In the genomic region with DNA sequence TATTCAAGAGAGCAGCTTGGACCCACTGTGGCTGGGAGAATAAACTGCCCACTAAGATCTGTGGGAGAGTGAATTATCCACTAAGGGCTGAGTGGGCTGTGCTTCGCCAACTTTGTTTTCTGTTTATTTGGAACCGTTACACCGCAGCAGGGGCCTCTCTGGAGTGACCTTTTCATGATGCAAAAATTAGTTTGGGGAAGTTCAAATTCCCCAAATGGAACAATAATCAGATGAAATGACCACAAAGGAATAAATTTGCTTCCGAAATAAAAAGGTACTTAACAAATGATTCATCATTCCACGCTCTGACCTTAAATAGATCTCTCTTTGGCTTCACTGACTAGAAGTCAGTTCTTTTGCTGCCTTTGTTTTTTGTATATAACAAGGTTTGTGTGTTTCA, we compare ENCODE assay signal across 20 mouse cellular contexts. TPM values are rescaled to one million over a fixed set of nuclear protein-coding genes. Genes with fewer than 3 reads are reported as not detected.
DNase-seq lines count a peak whose midpoint lies in the region; ATAC-seq and TF ChIP-seq lines count a peak whose summit lies in the region.
"Had no signal": no experiment of that assay in that cellular context is flagged by ENCODE, and none has a peak within 500 bp of the region (broad histone marks: within the 10 kb centered on the region; RNA-seq: fewer than 3 reads in every experiment).

No protein-coding gene starts in this region.

- no peak overlapping the region for H3K27ac ChIP-seq in CH12.LX (ENCODE audit: insufficient read depth, low read depth)

- TF ChIP-seq CTCF in CH12.LX (conservative IDR thresholded peaks at IDR 0.05 in 1 of 2, IDR thresholded peaks at IDR 0.05 in 1 of 2; ENCODE audit: low read depth in 2 of 2, low read length in 2 of 2), result no peak

- no peaks in the 10 kb centered on the region for H3K27me3 ChIP-seq in CH12.LX (replicated peaks)

- H3K9me3 ChIP-seq in CH12.LX (replicated peaks; ENCODE audit: low read length), result no peaks in the 10 kb centered on the region
- H3K9me3 ChIP-seq: G1E had no signal

- peak overlapping the region; percentile 51; the same call in 1 of the 2 replicates for H3K4me2 ChIP-seq in CH12.LX (ENCODE audit: insufficient read depth, low read depth, poor library complexity, severe bottlenecking)

- no peaks in the 10 kb centered on the region for H3K79me2 ChIP-seq in CH12.LX (replicated peaks; ENCODE audit: control insufficient read depth, extremely low read depth, insufficient read depth, poor library complexity, severe bottlenecking)

- peak; percentile 39 for DNase-seq in CH12.LX (ENCODE audit: extremely low read depth)
- DNase-seq in testis, postnatal 10 days (ENCODE audit: low spot score), result no peak
- DNase-seq: adrenal gland, adult 2 months; adrenal gland, adult 8-10 months; adrenal gland, postnatal 10 days; adrenal gland, postnatal 14 days; adrenal gland, postnatal 25 days; adrenal gland, postnatal 36 days; B cell, adult 2 months; cerebellum, adult 11 months; cerebellum, adult 11-12 months; cerebellum, adult 18-20 months; cerebellum, adult 2 months had no signal

- TF ChIP-seq RAD21 in CH12.LX (IDR thresholded peaks at IDR 0.05; ENCODE audit: low read depth, low read length), result no peak

- H3K9ac ChIP-seq in CH12.LX (ENCODE audit: insufficient read depth, low read depth), result peak overlapping the region; percentile 30; the same call in 1 of the 2 replicates

- dilution Hi-C loops in CH12.LX (cut with MboI; ENCODE audit: extremely low pct_ligation_motif_present, extremely low pct_unique_long_range_greater_than_20kb, low sequenced_read_pairs), result no loop called here

- peaks cover 5 to 22% of the 10 kb centered on the region in 2 experiments for H3K4me1 ChIP-seq in CH12.LX (ENCODE audit: control insufficient read depth in 1 of 2, insufficient read depth in 2 of 2)

- TF ChIP-seq POLR2A in CH12.LX (IDR thresholded peaks at IDR 0.05; ENCODE audit: low read depth, low read length), result no peak

- no peaks in the 10 kb centered on the region for H3K36me3 ChIP-seq in CH12.LX (replicated peaks in 1 of 2; ENCODE audit: control insufficient read depth in 1 of 2, insufficient read depth in 1 of 2, low read length in 1 of 2)
- H3K36me3 ChIP-seq: G1E had no signal

- no peak overlapping the region for H3K4me3 ChIP-seq in CH12.LX (replicated peaks in 1 of 3; ENCODE audit: low read depth in 2 of 3, low read length in 2 of 3, poor library complexity in 1 of 3)

- in situ Hi-C loops in CH12.LX (cut with MboI; ENCODE audit: low pct_ligation_motif_present, low pct_unique_long_range_greater_than_20kb, low sequenced_read_pairs), result no loop called here

- ATAC-seq in monocyte, adult 5-6 weeks (replicated peaks; ENCODE audit: insufficient number of reproducible peaks, low FRiP score, low TSS enrichment, poor library complexity, severe bottlenecking), result peak; percentile 64; the same call in 1 of the 2 replicates
- no peak for ATAC-seq in granulocyte monocyte progenitor cell, adult 5-6 weeks (replicated peaks; ENCODE audit: poor library complexity, severe bottlenecking)
- ATAC-seq: activated CD4-positive, CD25-positive, alpha-beta regulatory T cell, adult 4 months; CD4-positive, CD25-positive, alpha-beta regulatory T cell, adult 4 months; Patski had no signal

- TF ChIP-seq EP300 in CH12.LX (IDR thresholded peaks at IDR 0.05; ENCODE audit: low read length), result peak; percentile 79

TF ChIP-seq in CH12.LX, 34 proteins besides CTCF, POLR2A, EP300 and RAD21:
- TF ChIP-seq E2F4 (IDR thresholded peaks at IDR 0.05; ENCODE audit: insufficient replicate concordance, low read depth, low read length) (no peak), MAX (IDR thresholded peaks at IDR 0.05; ENCODE audit: low read length) (no peak), GABPA (IDR thresholded peaks at IDR 0.05; ENCODE audit: insufficient replicate concordance, low read depth, low read length) (no peak), RCOR1 (conservative IDR thresholded peaks at IDR 0.05; ENCODE audit: low read depth, low read length) (no peak), SIN3A (IDR thresholded peaks at IDR 0.05; ENCODE audit: low read length) (no peak), HCFC1 (IDR thresholded peaks at IDR 0.05; ENCODE audit: low read depth, low read length) (no peak), JUND (conservative IDR thresholded peaks at IDR 0.05; ENCODE audit: low read depth, low read length) (no peak), POLR2AphosphoS2 (IDR thresholded peaks at IDR 0.05; ENCODE audit: low read depth, low read length) (no peak), ZNF384 (IDR thresholded peaks at IDR 0.05; ENCODE audit: low read depth, low read length) (no peak), ZMIZ1 (IDR thresholded peaks at IDR 0.05; ENCODE audit: low read depth, low read length) (no peak), KAT2A (IDR thresholded peaks at IDR 0.05; ENCODE audit: insufficient replicate concordance, low read length) (no peak), CHD2 (IDR thresholded peaks at IDR 0.05; ENCODE audit: low read length) (no peak), IRF4 (IDR thresholded peaks at IDR 0.05; ENCODE audit: low read depth, low read length) (peak; percentile 66), ZC3H11A (IDR thresholded peaks at IDR 0.05; ENCODE audit: low read depth, low read length) (no peak), SMC3 (IDR thresholded peaks at IDR 0.05; ENCODE audit: low read depth, low read length) (no peak), MEF2A (IDR thresholded peaks at IDR 0.05; ENCODE audit: borderline replicate concordance, low read depth, low read length) (peak; percentile 83), USF1 (IDR thresholded peaks at IDR 0.05; ENCODE audit: low read depth, low read length) (no peak), USF2 (conservative IDR thresholded peaks at IDR 0.05; ENCODE audit: low read depth, low read length) (no peak), ETS1 (conservative IDR thresholded peaks at IDR 0.05; ENCODE audit: low read depth, low read length) (peak; percentile 46; the same call in 1 of the 2 replicates), TBP (conservative IDR thresholded peaks at IDR 0.05; ENCODE audit: low read depth, low read length) (no peak), CHD1 (IDR thresholded peaks at IDR 0.05; ENCODE audit: low read depth, low read length) (no peak), ELF1 (IDR thresholded peaks at IDR 0.05; ENCODE audit: low read depth, low read length) (no peak), MAFK (IDR thresholded peaks at IDR 0.05; ENCODE audit: insufficient replicate concordance, low read length) (0 out of 2 replicates have a peak, but pooled peaks have one; percentile 34), PAX5 (IDR thresholded peaks at IDR 0.05; ENCODE audit: low read length) (no peak), NRF1 (IDR thresholded peaks at IDR 0.05; ENCODE audit: low read depth, low read length) (no peak), BHLHE40 (IDR thresholded peaks at IDR 0.05; ENCODE audit: low read depth, low read length) (peak; percentile 53), NELFE (IDR thresholded peaks at IDR 0.05; ENCODE audit: low read depth, low read length) (no peak), MXI1 (IDR thresholded peaks at IDR 0.05; ENCODE audit: low read depth, low read length) (no peak), MAZ (IDR thresholded peaks at IDR 0.05; ENCODE audit: low read depth, low read length) (no peak), MYC (IDR thresholded peaks at IDR 0.05; ENCODE audit: low read depth, low read length) (no peak), ZKSCAN1 (IDR thresholded peaks at IDR 0.05; ENCODE audit: borderline replicate concordance, low read depth, low read length) (no peak), UBTF (IDR thresholded peaks at IDR 0.05; ENCODE audit: low read depth, low read length) (no peak), JUN (IDR thresholded peaks at IDR 0.05; ENCODE audit: insufficient read depth, low read depth, low read length) (peak; percentile 37; the same call in 1 of the 2 replicates), TCF12 (IDR thresholded peaks at IDR 0.05; ENCODE audit: low read depth, low read length) (no peak)
TF ChIP-seq in CH12.LX: peak in this region for 6.

RNA-seq across cellular contexts. Expression of a gene that starts 8.4 kb away (rescaled TPM):
- not detected in 2 replicates for total RNA-seq in CH12.LX (2012; rRNA removed)
- not detected in 2 replicates for total RNA-seq in CH12.LX (2014; rRNA removed)
- polyA plus RNA-seq in CH12.LX (2012; ENCODE audit: insufficient read length, low read depth), result not detected in 2 replicates
- total RNA-seq in monocyte, adult 5-6 weeks (2017), result 12.4 to 20.2 TPM (median 15.5 TPM) in 3 replicates
- total RNA-seq in granulocyte monocyte progenitor cell, adult 5-6 weeks (2014; fragmentation: Nextera tagmentation), result not detected in 2 replicates
- not detected in 2 replicates for total RNA-seq in granulocyte monocyte progenitor cell, adult 5-6 weeks (2017)
- total RNA-seq: MEL had no signal
- polyA plus RNA-seq: activated CD4-positive, CD25-positive, alpha-beta regulatory T cell, adult 4 months; CD4-positive, CD25-positive, alpha-beta regulatory T cell, adult 4 months; G1E; Patski had no signal

Comparison
In these comparisons a context has a peak if more than half of its experiments do, and no peak if none do; other contexts are left out.
1. RNA of a gene that starts 8.4 kb away (total RNA-seq): 12.4 to 20.2 TPM in monocyte, adult 5-6 weeks; not detected in CH12.LX and not detected in granulocyte monocyte progenitor cell, adult 5-6 weeks; every median in the first group is over 10 times any median in the second.